Mouse (Mus musculus) 3T3-L1 (cell line): Measurements from ENCODE around the gene Ugt2a1.
"Not testable (repeated sequence)": the region's sequence is repeated elsewhere in the genome, so short reads cannot be mapped to it uniquely, and the experiment has no call there.

Source experiments
- DNase-seq: peaks from one replicate; pipeline ENCODE4 v3.0.0-alpha.2; 2015; ENCODE audit warnings: low read depth, low spot score

Gene Ugt2a1

GRCm38 (mm10) chr5:87490771-87491170, at the start of gene Ugt2a1:
Ugt2a1 (minus strand) TSS chr5:87490871.
- no peak for DNase-seq

GRCm38 (mm10) chr5:87538111-87538510, 47.4 kb upstream of the Ugt2a1 start, which contains the start of gene Sult1b1:
Sult1b1 (minus strand) TSS chr5:87538195.
- DNase-seq = no peak

GRCm38 (mm10) chr5:87535994-87536644, 45.4 kb upstream of the Ugt2a1 start:
- no peak for DNase-seq

GRCm38 (mm10) chr5:87532288-87532687, 41.6 kb upstream of the Ugt2a1 start:
- DNase-seq = no peak

DNA sequence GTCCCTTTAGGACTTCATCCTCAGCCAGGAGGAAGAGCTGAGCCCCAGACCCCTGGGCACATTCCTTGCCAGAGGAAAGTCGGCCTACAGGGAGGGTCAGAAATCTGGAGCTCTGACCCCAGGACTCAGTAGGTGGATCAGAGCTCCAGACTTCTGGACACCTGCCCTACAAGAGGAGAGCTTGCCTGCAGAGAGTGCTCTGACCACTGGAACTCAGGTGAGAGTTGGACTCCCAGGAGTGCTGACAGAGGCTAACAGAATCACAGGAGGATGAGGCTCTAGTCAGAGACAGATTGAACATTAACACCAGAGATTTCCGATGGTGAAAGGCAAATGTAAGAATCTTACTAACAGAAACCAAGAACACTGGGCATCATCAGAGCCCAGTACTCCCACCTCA, 32.9 kb upstream of the Ugt2a1 start:
- not testable (repeated sequence) for DNase-seq

GRCm38 (mm10) chr5:87505776-87506458, 15.2 kb upstream of the Ugt2a1 start:
- DNase-seq = no peak

GRCm38 (mm10) chr5:87502687-87503086, 12.0 kb upstream of the Ugt2a1 start:
- no peak for DNase-seq

DNA sequence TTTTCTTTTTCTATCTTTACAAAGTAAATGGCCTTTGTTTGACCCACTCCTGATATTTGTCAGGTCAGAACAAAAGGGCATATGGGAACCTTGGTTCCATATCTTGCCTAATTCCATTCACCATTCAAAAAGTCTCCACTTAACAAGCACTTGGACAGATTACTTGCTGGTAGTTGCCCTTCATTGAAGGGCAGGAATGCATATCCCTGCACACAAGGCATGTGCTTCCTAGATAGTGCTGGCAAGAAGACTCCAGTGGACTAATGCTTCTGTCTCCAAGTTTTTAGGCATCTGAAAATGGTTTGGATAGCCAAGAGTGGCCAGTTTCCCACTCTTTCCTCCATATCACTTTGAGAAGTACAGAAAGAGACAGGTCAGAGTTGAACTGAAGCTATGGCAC, 8.7 kb upstream of the Ugt2a1 start:
- no peak for DNase-seq

DNA sequence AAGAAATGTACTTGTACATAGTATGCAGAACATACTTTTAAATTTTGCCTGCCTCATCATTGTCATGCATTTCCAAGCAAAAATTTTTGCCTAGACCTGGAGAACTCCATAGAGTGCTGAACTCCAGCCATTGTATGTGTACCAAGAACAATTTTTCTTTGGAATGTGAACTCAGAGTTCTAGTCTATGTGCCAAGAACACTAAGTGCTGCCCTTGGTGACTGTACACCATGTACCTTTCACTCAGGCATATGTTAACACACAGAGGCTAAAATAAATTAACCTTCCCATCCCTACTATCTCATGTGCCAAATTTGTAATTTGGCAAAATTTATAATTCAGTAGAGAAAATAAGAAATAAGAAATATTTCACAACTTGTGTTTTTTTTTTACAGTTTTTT, 8.3 kb upstream of the Ugt2a1 start:
- DNase-seq = no peak

GRCm38 (mm10) chr5:87486706-87487105, 4.0 kb downstream of the Ugt2a1 start, which contains the start of gene Gm43638:
Gm43638 (minus strand) TSS chr5:87486806.
- DNase-seq = not testable (repeated sequence)

- DNase-seq = no peak
Observed at GRCm38 (mm10) chr5:87482160-87482559, 8.5 kb downstream of the Ugt2a1 start, which contains the start of gene Ugt2a2. Ugt2a2 (minus strand) TSS chr5:87482260.

DNA sequence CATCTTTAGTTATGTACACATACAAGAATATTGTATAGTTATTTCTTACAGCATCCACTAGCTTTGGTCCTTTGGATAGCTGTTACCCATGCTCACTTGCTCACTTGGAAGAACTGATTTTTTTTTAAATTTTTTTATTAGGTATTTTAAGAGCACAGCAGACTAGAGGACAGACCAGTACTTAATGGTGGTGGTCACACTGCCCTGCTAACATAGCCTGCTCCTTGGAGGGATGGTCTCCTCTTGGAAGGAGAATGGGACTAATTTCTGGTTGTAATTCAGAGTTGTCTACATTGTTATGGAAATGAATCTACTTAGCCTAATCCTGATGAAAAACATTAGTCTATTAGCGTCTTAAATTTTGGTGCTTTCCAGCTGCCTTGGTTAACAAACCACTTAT, 31.9 kb downstream of the Ugt2a1 start:
- no peak for DNase-seq

DNA sequence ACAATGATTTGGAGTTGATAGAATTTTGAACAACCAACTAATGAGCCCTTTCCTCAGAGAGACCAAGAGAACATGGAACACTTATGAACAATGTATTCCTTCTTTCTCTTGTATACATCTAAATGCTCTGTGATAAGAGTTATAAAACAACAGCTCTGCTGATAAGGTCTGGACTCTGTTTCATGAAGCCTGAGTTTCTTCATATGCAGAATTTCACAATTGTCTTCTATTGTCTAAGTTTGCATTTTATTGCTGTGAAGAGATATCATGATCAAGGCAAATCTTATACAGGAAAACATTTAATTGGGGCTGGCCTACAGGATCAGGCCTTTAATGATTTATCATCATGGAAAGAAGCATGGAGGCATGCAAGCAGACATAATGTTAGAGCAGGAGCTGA, 33.0 kb downstream of the Ugt2a1 start:
- DNase-seq = no peak

DNA sequence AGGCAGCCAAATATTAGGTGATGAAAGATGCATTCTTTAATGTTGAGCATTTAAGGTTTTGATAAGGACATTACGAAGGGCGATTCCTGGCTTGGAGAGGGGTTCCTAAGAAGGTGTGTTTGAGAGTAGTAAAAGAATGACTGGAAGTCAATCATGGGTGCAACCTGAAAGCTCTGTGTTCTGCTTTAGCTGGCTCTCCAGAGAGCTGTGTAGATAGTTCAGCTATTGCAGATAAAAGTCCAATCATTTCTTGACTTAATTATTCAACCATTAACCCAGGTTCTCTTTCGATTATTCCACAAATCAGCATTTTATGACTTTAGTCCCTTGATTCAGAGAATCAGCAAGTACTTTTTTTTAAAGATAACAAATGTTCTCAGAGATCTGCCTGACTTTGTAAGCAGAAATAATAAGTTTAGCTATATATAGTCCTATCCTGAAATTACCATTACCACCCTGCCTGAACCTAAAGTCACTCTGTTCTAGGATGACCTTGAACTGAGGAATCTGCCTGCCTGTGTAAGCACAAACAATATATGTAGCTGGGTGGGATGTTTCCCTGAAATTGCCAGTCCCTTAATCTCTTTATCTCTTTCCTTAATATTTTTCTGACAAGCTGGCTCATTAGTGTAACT, 34.3 kb downstream of the Ugt2a1 start:
- no peak for DNase-seq

GRCm38 (mm10) chr5:87455519-87455918, 35.2 kb downstream of the Ugt2a1 start:
- DNase-seq = no peak

DNA sequence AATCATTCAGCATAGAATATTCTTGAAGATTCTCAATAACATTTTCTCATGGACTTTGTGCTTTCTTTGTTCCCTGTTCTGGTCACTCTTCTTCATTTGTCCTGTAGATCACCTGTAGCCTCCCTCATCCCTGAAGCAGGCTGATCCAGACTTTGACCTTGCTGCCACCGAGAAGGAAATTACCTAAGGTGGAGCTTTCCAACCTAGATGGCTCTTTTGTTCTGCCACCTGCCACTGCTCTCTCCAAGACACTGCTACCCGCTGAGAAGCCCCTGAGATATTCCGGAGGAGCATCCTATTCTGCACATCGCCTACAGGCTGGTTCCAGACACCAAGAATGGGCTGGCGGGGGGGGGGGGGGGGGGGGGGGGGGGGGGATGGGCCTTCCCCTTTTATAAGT, 38.2 kb downstream of the Ugt2a1 start:
- not testable (repeated sequence) for DNase-seq

DNA sequence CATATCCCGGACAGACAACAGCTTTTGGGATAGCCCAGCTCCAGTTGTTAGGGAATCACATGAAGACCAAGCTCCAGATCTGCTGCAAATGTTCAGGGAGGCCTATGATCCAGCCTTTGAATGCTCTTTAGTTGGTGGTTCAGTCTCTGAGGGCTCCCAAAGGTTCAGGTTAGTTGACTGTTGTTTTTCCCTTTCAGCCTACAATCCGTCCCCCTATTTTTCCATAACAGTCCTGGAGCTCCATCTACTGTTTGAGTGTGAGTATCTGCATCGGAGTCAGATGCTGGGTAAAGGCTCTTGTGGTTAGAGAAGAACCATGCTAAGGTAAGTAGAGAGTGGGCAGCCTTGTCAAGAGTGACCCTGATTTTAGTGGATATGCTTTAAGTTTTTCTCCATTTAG, 54.4 kb downstream of the Ugt2a1 start:
- DNase-seq = peak; percentile 13

DNA sequence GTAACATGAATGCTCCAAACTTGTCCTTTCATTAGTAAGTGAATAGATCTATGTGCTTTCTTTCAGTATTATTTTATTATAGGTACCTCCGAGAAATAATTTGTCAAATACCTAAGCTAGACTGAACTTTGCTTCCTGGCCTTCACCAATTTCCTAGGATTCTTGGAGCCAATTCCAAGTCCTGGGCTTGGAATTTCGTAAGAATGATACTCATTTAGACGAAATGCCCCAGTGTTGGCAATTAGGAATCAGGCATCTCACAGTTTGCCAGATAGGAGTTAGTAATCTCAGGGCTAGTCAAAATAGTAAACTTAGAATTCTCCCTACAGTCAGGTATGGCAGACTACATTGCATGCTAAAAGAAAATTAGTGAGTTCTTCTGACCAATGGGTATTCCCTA, 65.0 kb downstream of the Ugt2a1 start:
- no peak for DNase-seq

- DNase-seq = not testable (repeated sequence)
Observed at GRCm38 (mm10) chr5:87424041-87424440, 66.6 kb downstream of the Ugt2a1 start, which contains the start of gene Ugt2b38. Ugt2b38 (minus strand) TSS chr5:87424203.
